ENCODE assay signal across 8 mouse cellular contexts in genomic region chr13:51101016-51101776, GRCm38 (mm10). TPM values are rescaled to one million over a fixed set of nuclear protein-coding genes. Genes with fewer than 3 reads are reported as not detected.
DNase-seq lines count a peak whose midpoint lies in the region; ATAC-seq and TF ChIP-seq lines count a peak whose summit lies in the region.

No protein-coding gene starts in this region.

- H3K36me3 ChIP-seq in forebrain, embryonic 13.5 days (ENCODE audit: poor library complexity, severe bottlenecking), result peaks cover 22% of the 10 kb centered on the region
- H3K36me3 ChIP-seq in liver, postnatal 0 days (replicated peaks; ENCODE audit: insufficient read depth, low read length), result no peaks in the 10 kb centered on the region
- H3K36me3 ChIP-seq in neural tube, embryonic 12.5 days, result peaks cover 16% of the 10 kb centered on the region
- no peaks in the 10 kb centered on the region for H3K36me3 ChIP-seq in stomach, postnatal 0 days (ENCODE audit: control insufficient read depth, insufficient read depth, low read length)

- no peak for TF ChIP-seq POLR2A in bone marrow, adult 2 months (IDR thresholded peaks at IDR 0.05; ENCODE audit: borderline replicate concordance, control insufficient read depth, low read depth, low read length)

- intact Hi-C loops in heart, postnatal 14 days (cut with DNase I), result loop anchor here (10.0 kb wide), 1 partner anchor 314 kb away; no protein-coding TSS in a partner anchor

- H3K27ac ChIP-seq in bone marrow, adult 2 months (ENCODE audit: control insufficient read depth, insufficient read depth, low read depth, low read length, poor library complexity), result peak overlapping the region; percentile 93
- peak overlapping the region; percentile 92 for H3K27ac ChIP-seq in forebrain, embryonic 13.5 days
- H3K27ac ChIP-seq in liver, postnatal 0 days (ENCODE audit: low read depth), result peak overlapping the region; percentile 94
- peak overlapping the region; percentile 91 for H3K27ac ChIP-seq in neural tube, embryonic 12.5 days
- H3K27ac ChIP-seq in stomach, postnatal 0 days (replicated peaks), result peak overlapping the region; percentile 98

- DNase-seq in CD4-positive helper T cell, adult 2 months (ENCODE audit: low read depth, low spot score), result peak; percentile 85
- DNase-seq in heart, postnatal 14 days, result peak; percentile 57 to 61
- peak; percentile 76 to 85 for DNase-seq in kidney, postnatal 4 days
- DNase-seq in liver, postnatal 0 days, result peak; percentile 66
- peak; percentile 62 for DNase-seq in stomach, postnatal 0 days (ENCODE audit: low spot score)

- peak; percentile 26; the same call in 1 of the 2 replicates for TF ChIP-seq CTCF in bone marrow, adult 2 months (IDR thresholded peaks at IDR 0.05; ENCODE audit: control insufficient read depth, insufficient read depth, low read length)
- peak; percentile 47 for TF ChIP-seq CTCF in liver, postnatal 0 days (IDR thresholded peaks at IDR 0.05; ENCODE audit: low read depth)
- peak; percentile 51; the same call in 1 of the 2 replicates for TF ChIP-seq CTCF in stomach, postnatal 0 days (IDR thresholded peaks at IDR 0.05; ENCODE audit: low read depth)

- WGBS in bone marrow, adult 2 months, result under 1% methylated on average over 69 of the region's 89 CpGs
- 4% methylated on average over 35 of the region's 89 CpGs for WGBS in forebrain, embryonic 13.5 days
- 1% methylated on average over 43 of the region's 89 CpGs for WGBS in liver, postnatal 0 days (ENCODE audit: insufficient replicate concordance)
- 2% methylated on average over 72 of the region's 89 CpGs for WGBS in neural tube, embryonic 12.5 days
- under 1% methylated on average over 48 of the region's 89 CpGs for WGBS in stomach, postnatal 0 days

- no peak for TF ChIP-seq EP300 in liver, postnatal 0 days (IDR thresholded peaks at IDR 0.05; ENCODE audit: low read depth)
- no peak for TF ChIP-seq EP300 in stomach, postnatal 0 days (optimal IDR thresholded peaks at IDR 0.05)

- ATAC-seq in forebrain, embryonic 13.5 days, result peak; percentile 72
- peak; percentile 87 for ATAC-seq in liver, postnatal 0 days
- ATAC-seq in neural tube, embryonic 12.5 days (ENCODE audit: low FRiP score, low read depth), result peak; percentile 67
- peak; percentile 86 for ATAC-seq in stomach, postnatal 0 days (ENCODE audit: low FRiP score, low TSS enrichment)

- H3K4me2 ChIP-seq in forebrain, embryonic 13.5 days, result peak overlapping the region; percentile 87
- peak overlapping the region; percentile 97 for H3K4me2 ChIP-seq in liver, postnatal 0 days (ENCODE audit: low read depth, low read length)
- peak overlapping the region; percentile 59 for H3K4me2 ChIP-seq in neural tube, embryonic 12.5 days (replicated peaks)
- H3K4me2 ChIP-seq in stomach, postnatal 0 days (replicated peaks; ENCODE audit: low read depth), result peak overlapping the region; percentile 63

- peak overlapping the region; percentile 95 for H3K9ac ChIP-seq in forebrain, embryonic 13.5 days
- H3K9ac ChIP-seq in liver, postnatal 0 days (replicated peaks), result peak overlapping the region; percentile 75
- peak overlapping the region; percentile 96 for H3K9ac ChIP-seq in neural tube, embryonic 12.5 days
- peak overlapping the region; percentile 95 for H3K9ac ChIP-seq in stomach, postnatal 0 days (ENCODE audit: low read length)

- no peaks in the 10 kb centered on the region; the same call in none of the 2 replicates for H3K4me1 ChIP-seq in bone marrow, adult 2 months (ENCODE audit: control insufficient read depth, insufficient read depth, low read length)
- H3K4me1 ChIP-seq in forebrain, embryonic 13.5 days, result peaks cover 25% of the 10 kb centered on the region
- peaks cover 22% of the 10 kb centered on the region for H3K4me1 ChIP-seq in liver, postnatal 0 days (ENCODE audit: insufficient read depth)
- H3K4me1 ChIP-seq in neural tube, embryonic 12.5 days, result peaks cover 6% of the 10 kb centered on the region; the same call in 1 of the 2 replicates
- H3K4me1 ChIP-seq in stomach, postnatal 0 days (replicated peaks; ENCODE audit: control insufficient read depth, insufficient read depth), result no peaks in the 10 kb centered on the region

- H3K9me3 ChIP-seq in forebrain, embryonic 13.5 days (replicated peaks), result peaks cover under 1% of the 10 kb centered on the region
- H3K9me3 ChIP-seq in liver, postnatal 0 days (ENCODE audit: low read length), result no peaks in the 10 kb centered on the region
- H3K9me3 ChIP-seq in neural tube, embryonic 12.5 days, result peaks cover 13% of the 10 kb centered on the region; the same call in 1 of the 2 replicates
- H3K9me3 ChIP-seq in stomach, postnatal 0 days (ENCODE audit: control insufficient read depth, low read length), result no peaks in the 10 kb centered on the region

- peak overlapping the region; percentile 67 for H3K4me3 ChIP-seq in bone marrow, adult 2 months (replicated peaks; ENCODE audit: control insufficient read depth, low read depth, low read length)
- peak overlapping the region; percentile 77 for H3K4me3 ChIP-seq in forebrain, embryonic 13.5 days
- peak overlapping the region; percentile 85 for H3K4me3 ChIP-seq in liver, postnatal 0 days (ENCODE audit: low read depth, low read length)
- peak overlapping the region; percentile 86 for H3K4me3 ChIP-seq in neural tube, embryonic 12.5 days
- H3K4me3 ChIP-seq in stomach, postnatal 0 days (ENCODE audit: low read depth, low read length), result peak overlapping the region; percentile 93

- no peaks in the 10 kb centered on the region for H3K27me3 ChIP-seq in forebrain, embryonic 13.5 days
- no peaks in the 10 kb centered on the region for H3K27me3 ChIP-seq in liver, postnatal 0 days (ENCODE audit: insufficient read depth, low read length)
- no peaks in the 10 kb centered on the region for H3K27me3 ChIP-seq in neural tube, embryonic 12.5 days (replicated peaks)
- no peaks in the 10 kb centered on the region for H3K27me3 ChIP-seq in stomach, postnatal 0 days (ENCODE audit: control insufficient read depth, insufficient read depth, low read length)

RNA-seq across cellular contexts. Expression of gene Spin1, which starts 0.5 kb away (rescaled TPM):
- polyA plus RNA-seq in bone marrow, adult 2 months (2011; ENCODE audit: insufficient read depth, insufficient read length, low replicate concordance, missing spikeins), result 6.3 and 14.1 TPM in 2 replicates
- polyA plus RNA-seq in forebrain, embryonic 13.5 days (2015; fragmentation: Nextera tagmentation; extraction: Ambion mirVana), result 120 and 132 TPM in 2 replicates
- 10 to 100 TPM; 37.5 to 41.0 TPM for total RNA-seq in heart, postnatal 14 days (2021)
- polyA plus RNA-seq in liver, postnatal 0 days (2015; fragmentation: Nextera tagmentation; extraction: Ambion mirVana), result 11.7 and 12.6 TPM in 2 replicates
- 111 and 112 TPM in 2 replicates for polyA plus RNA-seq in neural tube, embryonic 12.5 days (2016; fragmentation: Nextera tagmentation; extraction: Ambion mirVana)
- polyA plus RNA-seq in stomach, postnatal 0 days (2015; fragmentation: Nextera tagmentation; extraction: Ambion mirVana), result 27.9 and 29.2 TPM in 2 replicates

Comparison
In these comparisons a context has a peak if more than half of its experiments do, and no peak if none do; other contexts are left out.
1. Peak in every context shown above with its lines: DNase-seq, ATAC-seq, H3K4me3 ChIP-seq and H3K27ac ChIP-seq.